Mouse (Mus musculus): ENCODE measurements around the gene Hesx1. TPM values are rescaled to one million over a fixed set of nuclear protein-coding genes. Genes with fewer than 3 reads are reported as not detected.

The Hesx1 gene
- total and polyA plus RNA-seq, 3 experiments: 1.9 to 4.3 (median 3.9) TPM

DNA sequence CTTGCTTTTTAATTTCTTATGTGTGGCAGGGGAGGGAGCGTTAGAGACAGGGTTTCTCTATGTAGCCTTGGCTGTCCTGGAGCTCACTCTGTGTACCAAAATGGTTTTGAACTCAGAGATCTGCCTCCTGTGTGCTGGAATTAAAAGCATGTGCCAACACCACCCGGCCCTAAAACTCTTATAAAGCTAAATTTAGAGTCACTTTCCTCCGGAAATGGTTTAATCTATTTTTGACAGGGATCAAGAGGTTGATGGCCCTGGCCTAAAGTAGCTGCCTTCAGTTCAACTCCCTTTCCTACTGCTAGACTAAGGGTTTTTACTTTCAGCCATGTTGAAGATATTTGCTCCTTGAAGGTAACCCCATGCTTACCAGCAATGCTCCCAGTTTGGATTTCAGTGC, 789 bp upstream of the Hesx1 start:
- Histone ChIP-seq H3K79me2 (replicated peaks; ENCODE audit: control insufficient read depth, extremely low read depth, insufficient read depth, poor library complexity, severe bottlenecking) (no peaks in the 10 kb centered on the region), H3K27ac (ENCODE audit: insufficient read depth, low read depth) (no peak overlapping the region), H3K4me2 (ENCODE audit: insufficient read depth, low read depth, poor library complexity, severe bottlenecking) (no peak overlapping the region), H3K9me3 (replicated peaks; ENCODE audit: low read length) (no peaks in the 10 kb centered on the region), H3K4me1 (ENCODE audit: control insufficient read depth in 1 of 2, insufficient read depth in 2 of 2) (peaks cover 2 to 12% of the 10 kb centered on the region in 2 experiments; a peak in 1 of 4 replicates), H3K36me3 (replicated peaks in 1 of 2; ENCODE audit: control insufficient read depth in 1 of 2, insufficient read depth in 1 of 2, low read length in 1 of 2) (no peaks in the 10 kb centered on the region), H3K27me3 (replicated peaks) (no peaks in the 10 kb centered on the region), H3K9ac (ENCODE audit: insufficient read depth, low read depth) (no peak overlapping the region), H3K4me3 (replicated peaks in 1 of 3; ENCODE audit: low read depth in 2 of 3, low read length in 2 of 3, poor library complexity in 1 of 3) (no peak overlapping the region)
- dilution Hi-C loops (cut with MboI; ENCODE audit: extremely low pct_ligation_motif_present, extremely low pct_unique_long_range_greater_than_20kb, low sequenced_read_pairs) (no loop called here), in situ Hi-C loops (cut with MboI; ENCODE audit: low pct_ligation_motif_present, low pct_unique_long_range_greater_than_20kb, low sequenced_read_pairs) (loop anchor here (25.0 kb wide), 1 partner anchor 306 kb away; the partner anchor contains the start of gene Dnah12)
- no peak for DNase-seq (ENCODE audit: extremely low read depth)
- TF ChIP-seq POLR2A (IDR thresholded peaks at IDR 0.05; ENCODE audit: low read depth, low read length) (no peak), JUN (IDR thresholded peaks at IDR 0.05; ENCODE audit: insufficient read depth, low read depth, low read length) (no peak), MXI1 (IDR thresholded peaks at IDR 0.05; ENCODE audit: low read depth, low read length) (no peak), CHD2 (IDR thresholded peaks at IDR 0.05; ENCODE audit: low read length) (no peak), NELFE (IDR thresholded peaks at IDR 0.05; ENCODE audit: low read depth, low read length) (no peak), JUND (conservative IDR thresholded peaks at IDR 0.05; ENCODE audit: low read depth, low read length) (no peak), CTCF (conservative IDR thresholded peaks at IDR 0.05 in 1 of 2, IDR thresholded peaks at IDR 0.05 in 1 of 2; ENCODE audit: low read depth in 2 of 2, low read length in 2 of 2) (no peak), KAT2A (IDR thresholded peaks at IDR 0.05; ENCODE audit: insufficient replicate concordance, low read length) (no peak), IRF4 (IDR thresholded peaks at IDR 0.05; ENCODE audit: low read depth, low read length) (no peak), USF2 (conservative IDR thresholded peaks at IDR 0.05; ENCODE audit: low read depth, low read length) (no peak)

DNA sequence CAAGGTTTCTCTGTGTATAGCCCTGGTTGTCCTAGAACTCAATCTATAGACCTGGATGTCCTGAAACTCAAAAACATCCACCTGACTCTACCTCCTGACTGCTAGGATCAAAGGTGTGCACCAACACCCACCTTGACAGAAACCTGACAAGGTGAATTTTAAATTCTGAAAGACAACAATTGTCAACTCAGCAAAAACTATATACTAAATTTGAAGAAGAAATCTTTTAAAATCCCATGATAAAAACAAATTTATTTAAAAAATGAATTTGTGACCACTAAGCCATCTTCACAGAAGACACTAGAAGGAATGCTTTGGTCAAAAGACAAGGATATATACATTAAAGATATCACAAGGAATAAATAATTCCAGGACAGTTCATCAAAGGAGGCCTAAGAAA, 2.0 kb downstream of the Hesx1 start:
- no peak for DNase-seq (ENCODE audit: extremely low read depth)
- Histone ChIP-seq H3K9ac (ENCODE audit: insufficient read depth, low read depth) (no peak overlapping the region), H3K4me1 (ENCODE audit: control insufficient read depth in 1 of 2, insufficient read depth in 2 of 2) (peaks cover 2 to 12% of the 10 kb centered on the region in 2 experiments; a peak in 1 of 4 replicates), H3K27ac (ENCODE audit: insufficient read depth, low read depth) (no peak overlapping the region), H3K4me3 (replicated peaks in 1 of 3; ENCODE audit: low read depth in 2 of 3, low read length in 2 of 3, poor library complexity in 1 of 3) (no peak overlapping the region), H3K4me2 (ENCODE audit: insufficient read depth, low read depth, poor library complexity, severe bottlenecking) (no peak overlapping the region), H3K36me3 (replicated peaks in 1 of 2; ENCODE audit: control insufficient read depth in 1 of 2, insufficient read depth in 1 of 2, low read length in 1 of 2) (no peaks in the 10 kb centered on the region), H3K79me2 (replicated peaks; ENCODE audit: control insufficient read depth, extremely low read depth, insufficient read depth, poor library complexity, severe bottlenecking) (no peaks in the 10 kb centered on the region), H3K9me3 (replicated peaks; ENCODE audit: low read length) (no peaks in the 10 kb centered on the region), H3K27me3 (replicated peaks) (no peaks in the 10 kb centered on the region)
- in situ Hi-C loops (cut with MboI; ENCODE audit: low pct_ligation_motif_present, low pct_unique_long_range_greater_than_20kb, low sequenced_read_pairs) (loop anchor here (25.0 kb wide), 1 partner anchor 309 kb away; the partner anchor contains the start of gene Dnah12), dilution Hi-C loops (cut with MboI; ENCODE audit: extremely low pct_ligation_motif_present, extremely low pct_unique_long_range_greater_than_20kb, low sequenced_read_pairs) (no loop called here)
- TF ChIP-seq CTCF (conservative IDR thresholded peaks at IDR 0.05 in 1 of 2, IDR thresholded peaks at IDR 0.05 in 1 of 2; ENCODE audit: low read depth in 2 of 2, low read length in 2 of 2) (no peak), JUN (IDR thresholded peaks at IDR 0.05; ENCODE audit: insufficient read depth, low read depth, low read length) (no peak), MEF2A (IDR thresholded peaks at IDR 0.05; ENCODE audit: borderline replicate concordance, low read depth, low read length) (no peak), TBP (conservative IDR thresholded peaks at IDR 0.05; ENCODE audit: low read depth, low read length) (no peak), GABPA (IDR thresholded peaks at IDR 0.05; ENCODE audit: insufficient replicate concordance, low read depth, low read length) (no peak), PAX5 (IDR thresholded peaks at IDR 0.05; ENCODE audit: low read length) (no peak), EP300 (IDR thresholded peaks at IDR 0.05; ENCODE audit: low read length) (no peak), MAFK (IDR thresholded peaks at IDR 0.05; ENCODE audit: insufficient replicate concordance, low read length) (peak; percentile 79)
